Mouse (Mus musculus): ENCODE data around the gene Frs2.
A peak's percentile ranks its signal among the peaks of the same experiment; 100 is the strongest.

The Frs2 gene

DNA sequence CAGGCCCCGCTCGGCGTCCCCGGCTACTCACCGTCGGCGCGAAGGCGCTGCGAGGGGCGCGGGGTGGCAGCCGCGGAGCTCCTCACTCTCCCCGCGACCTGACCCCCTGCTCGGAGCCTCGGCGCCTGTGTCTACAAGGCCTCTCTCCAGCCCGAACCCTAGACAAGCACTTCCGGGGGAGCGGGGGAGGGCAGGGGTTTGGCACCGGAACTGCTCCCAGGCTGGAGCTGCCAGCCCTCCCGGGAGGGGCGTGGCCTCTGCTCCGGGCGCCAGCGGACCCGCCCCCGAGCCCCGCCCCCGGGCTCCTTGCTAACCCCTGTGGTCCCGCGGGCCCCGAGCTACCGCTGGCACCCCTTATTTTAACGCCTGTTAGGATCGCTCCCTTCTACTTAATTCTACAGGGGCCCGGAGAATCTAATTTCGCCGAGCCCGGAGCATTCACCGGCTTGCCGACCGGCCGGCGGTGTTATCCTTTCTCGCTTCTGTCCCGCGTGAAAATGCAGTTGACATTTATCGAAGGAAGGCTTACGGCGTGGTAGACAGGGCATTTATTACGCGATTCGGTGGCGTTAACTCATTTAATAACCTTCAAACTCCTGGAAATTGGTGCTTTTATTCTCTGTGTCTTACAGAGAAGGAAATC lies at the start of gene Frs2:
Gene Frs2, minus strand, starts transcription at position 174 of the 643 bp plus-strand sequence.
- peak; percentile 94 to 95 for DNase-seq

DNA sequence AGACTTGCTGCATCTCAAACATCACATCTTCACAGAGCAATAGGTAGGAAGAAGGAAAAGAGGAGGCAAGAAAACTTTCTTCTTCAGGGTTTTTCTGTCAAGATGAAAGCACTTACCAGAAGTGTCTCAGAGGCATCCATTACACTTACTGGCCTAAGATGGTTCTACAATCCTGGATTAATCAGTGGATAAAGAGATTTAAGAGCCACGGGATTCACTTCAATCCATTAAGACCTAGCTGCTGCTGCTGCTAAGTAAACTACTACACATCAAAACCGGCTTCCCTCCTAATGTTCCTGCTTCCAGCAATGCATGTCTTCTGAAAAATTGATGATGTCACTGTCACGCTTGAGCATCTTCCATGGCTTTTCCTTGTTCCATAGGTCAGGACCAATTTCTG lies 48.4 kb upstream of the Frs2 start:
- DNase-seq = no peak

DNA sequence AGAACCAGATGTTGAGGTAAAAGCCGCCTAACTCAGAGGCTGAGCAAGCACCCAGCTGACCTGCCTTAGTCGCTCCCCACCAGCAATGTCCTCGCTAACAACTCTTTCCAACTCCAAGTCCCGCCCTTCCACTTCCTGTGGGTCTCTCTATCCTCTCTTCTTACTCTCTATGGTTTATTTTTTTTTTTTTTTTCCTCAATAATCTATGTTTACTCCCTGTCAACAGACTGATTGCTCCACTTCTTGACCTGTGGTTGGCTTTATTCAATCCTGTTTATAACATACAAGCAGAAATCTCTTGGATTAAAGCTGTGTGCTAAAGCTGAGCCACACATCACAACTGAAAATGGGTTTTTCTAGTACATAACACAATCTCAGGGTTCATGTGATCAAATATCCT lies 47.4 kb upstream of the Frs2 start:
- no peak for DNase-seq

DNA sequence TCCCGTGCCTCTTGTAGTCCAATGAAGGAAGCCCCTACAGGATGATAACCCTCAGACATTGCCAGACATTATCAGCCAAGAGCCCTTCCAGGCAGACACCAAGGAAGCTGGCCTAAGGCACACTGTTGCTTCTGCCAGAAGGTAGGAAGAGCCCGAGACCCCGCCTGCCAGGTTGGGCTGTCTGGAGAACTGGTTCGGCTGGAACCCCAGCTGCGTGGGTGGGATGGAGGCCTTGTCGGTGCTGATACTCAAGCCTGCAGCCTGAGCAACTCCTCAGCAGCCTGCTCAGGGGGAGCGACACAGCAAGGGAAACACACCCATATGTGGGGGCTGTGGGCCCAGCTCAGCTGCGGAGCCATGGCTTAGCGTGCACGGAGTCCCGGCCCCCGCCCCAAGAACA lies 46.7 kb upstream of the Frs2 start:
- no peak for DNase-seq

DNA sequence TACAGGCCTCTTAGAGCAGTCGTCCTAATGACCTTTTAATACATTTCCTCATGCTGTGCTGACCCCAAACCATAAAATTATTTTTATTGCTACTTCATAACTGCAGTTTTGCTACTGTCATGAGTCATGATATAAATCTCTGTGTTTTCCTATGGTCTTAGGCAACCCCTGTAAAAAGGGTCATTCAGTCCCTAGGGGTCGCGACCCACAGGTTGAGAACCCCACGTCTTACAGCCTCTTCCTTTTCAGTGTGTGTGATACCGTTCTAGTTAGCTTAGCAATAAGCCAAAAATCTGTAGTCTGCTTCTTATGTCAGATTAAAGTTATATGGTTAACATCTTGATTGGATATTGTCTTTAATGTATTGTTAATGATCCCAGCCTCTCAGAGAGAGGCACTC lies 45.0 kb upstream of the Frs2 start:
- no peak for DNase-seq

DNA sequence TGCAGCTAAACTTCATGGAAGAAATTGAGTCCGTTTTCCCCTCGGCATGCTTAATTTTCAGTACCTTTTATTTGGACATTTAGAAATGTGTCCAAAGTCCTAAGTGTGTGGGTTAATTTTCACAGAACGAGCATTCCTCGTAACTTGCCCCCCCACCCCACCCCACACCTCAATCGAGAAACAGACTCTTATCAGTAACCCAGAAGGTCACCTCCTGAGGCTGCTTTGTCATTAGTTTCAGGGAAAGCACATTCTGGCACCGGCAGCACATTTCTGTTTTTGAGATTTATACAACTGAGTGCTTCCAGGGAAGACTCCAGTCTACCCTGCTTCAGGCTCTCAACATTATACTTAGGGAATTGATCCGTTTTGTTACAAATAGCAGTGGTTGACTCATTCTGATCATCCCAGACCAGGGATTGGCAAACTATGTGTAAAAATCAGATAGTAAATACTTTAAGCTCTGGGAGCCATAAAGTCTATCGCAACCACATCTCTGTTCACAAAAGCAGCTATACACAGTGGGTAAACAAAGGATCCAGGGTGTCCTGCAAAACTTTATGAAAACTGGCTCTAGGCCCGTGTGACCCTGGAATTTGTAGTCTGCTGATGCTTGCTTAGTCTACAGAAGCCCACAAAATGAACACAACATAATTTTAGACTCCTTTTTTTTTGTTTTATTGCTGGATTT lies 37.2 kb upstream of the Frs2 start:
- no peak for DNase-seq

DNA sequence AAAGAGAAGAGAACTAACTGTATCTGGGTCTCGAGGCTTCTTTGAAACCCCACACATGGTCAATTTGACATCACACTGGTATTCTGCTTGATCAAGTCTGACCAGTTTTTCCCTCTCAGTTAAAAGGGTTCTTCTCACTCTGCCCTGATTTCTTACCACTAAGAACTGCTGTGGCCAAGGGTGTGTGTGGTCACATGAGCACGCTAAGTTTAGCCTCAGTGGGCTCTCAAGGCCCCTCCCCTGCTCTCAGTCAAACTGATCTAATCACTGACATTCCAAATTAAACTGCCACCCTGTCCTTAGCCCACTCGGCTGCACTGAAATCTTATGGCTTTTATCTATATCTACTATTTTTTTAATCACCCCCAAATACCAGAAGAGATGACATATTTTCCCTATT lies 32.8 kb upstream of the Frs2 start:
- DNase-seq = no peak

DNA sequence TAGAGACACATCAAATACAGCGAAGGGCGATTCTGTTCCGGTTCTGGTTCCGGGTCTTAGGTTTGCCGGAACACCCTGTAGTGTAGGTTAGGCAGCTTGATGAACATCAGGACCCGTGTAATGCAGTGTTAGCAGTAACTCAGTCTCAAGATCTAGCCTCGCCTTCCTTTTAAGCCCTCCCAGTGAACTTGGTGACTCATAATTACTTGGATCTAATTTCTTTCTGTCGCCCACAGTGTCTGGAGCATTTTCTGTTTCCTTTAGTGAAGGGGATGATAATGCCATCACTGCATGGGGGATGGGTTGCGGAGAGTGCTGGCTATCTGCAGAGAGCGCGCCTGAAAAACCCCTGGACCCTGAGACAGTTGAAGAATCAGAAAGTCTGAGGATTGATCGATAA lies 26.3 kb upstream of the Frs2 start:
- DNase-seq = no peak

DNA sequence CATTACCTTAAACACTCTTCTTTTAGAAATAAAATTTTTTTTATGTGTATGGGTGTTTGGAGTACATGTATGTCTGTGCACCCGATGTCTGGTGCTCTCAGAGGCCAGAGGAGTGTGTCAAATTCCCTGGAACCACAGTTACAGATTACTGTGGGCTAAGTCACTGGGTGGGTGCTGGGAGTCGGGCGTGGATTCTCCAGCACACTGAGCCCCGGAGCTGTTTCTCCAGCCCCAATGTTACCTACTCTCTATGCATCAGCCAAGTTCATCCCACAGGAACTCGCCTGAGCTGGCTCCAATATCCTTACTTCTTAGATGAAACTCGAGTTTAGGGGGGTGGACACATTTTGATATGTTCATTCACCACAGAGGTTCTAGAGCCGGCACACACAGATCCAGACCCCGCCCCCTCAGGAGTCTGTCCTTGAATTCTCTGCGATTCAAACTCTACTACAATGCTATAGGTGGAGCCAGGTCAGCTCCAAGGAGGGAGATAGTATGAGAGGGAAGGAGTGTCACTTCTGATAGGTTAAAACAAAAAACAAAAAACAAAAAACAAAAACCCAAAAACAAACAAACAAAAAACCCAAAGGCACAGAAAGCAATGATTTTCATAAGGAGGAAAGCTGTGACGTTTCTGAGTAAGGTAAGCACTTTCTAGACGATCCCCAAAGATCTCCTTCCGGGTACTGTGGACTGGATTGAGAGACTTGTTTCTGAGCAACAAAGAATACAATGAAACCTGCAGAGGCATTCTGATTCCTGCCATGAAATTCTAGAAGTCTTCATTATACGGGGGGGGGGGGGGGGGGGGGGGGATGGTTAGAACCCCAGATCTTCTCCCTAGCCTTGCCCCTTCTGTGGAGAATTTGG lies 25.5 kb upstream of the Frs2 start:
- DNase-seq = no peak

DNA sequence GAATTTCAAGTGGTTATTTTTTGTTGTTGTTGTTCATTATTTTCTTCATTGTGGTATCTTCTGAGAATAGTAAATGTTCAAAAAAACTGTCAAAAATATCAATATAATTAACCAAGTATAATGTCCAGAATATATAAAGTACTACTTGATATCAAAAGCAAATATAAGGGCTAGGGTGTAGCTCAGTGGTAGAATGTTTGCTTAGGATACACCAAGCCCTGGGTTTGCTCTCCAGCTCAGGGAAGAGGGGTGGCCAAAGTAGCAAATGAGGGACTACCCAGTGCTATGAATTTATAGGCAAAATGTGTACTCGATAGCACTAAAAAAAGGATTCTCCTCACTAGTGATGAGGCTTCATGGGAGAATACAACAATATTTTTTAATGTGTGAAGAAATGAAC lies 24.8 kb upstream of the Frs2 start:
- no peak for DNase-seq

DNA sequence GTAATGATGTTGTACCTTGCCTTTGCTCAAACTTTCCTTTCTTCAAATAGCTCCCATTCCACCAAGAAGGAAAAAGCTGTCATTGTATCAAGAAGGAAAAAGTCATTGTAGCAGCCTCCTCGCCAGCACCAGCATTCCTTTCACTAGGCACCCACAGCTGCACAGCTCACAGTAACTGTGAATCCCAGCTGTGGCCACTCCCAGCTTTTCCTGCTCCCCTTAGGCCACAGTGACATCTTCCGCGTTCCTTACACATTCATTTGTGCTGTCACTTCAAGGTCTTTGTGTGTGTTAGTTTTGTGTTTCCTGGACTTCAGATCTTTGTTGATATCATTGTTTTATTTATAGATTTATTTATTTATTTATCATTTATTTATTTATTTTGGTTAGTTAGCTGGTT lies 23.7 kb upstream of the Frs2 start:
- no peak for DNase-seq

DNA sequence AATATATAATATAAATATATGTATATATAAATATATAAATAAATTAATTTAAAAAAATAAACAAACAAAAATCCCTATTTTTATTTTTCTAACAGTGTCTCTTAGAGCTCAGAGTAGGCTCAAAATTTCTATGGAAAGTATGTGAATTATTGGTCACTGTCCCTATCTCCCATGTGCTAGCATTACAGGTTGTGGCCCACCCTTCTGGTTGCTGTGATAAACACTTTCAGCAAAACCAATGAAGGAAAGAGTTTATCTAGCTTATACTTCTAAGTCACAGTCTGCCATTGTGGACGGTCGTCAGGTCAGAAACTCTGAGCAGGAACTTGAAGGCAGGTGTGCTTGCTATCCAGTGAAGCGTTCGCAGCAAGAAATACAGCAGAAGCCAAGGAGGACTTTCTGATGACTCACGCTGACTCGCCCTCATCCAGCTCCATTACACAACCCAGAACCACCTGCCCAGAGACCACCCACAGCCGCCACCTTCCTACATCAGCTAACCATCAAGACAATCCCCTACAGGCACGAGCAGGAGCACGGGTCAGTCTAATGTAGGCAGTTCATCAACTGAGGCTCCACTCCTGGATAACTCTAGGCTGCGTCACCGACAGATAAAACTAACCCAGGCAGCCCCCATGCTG lies 18.6 kb upstream of the Frs2 start:
- DNase-seq = no peak

DNA sequence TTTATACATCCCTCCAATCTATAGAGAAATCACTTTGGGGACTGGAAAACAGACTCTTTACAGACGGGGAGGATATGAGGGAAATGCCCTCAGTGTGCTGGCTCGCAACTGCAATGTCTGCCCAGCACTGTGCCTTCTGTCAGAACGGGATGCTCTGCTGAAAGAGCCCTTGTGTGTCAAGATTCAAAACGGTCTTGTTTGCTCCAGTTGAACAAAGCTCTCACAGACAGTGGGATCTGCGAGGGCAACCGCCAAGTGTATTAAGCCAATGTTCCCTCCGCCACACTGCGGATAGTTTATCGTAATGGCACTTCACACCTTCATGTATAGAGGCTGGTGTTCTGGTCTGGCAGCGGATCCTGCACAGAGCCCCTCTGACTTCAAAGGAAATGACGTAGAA lies 14.3 kb upstream of the Frs2 start:
- DNase-seq = no peak

DNA sequence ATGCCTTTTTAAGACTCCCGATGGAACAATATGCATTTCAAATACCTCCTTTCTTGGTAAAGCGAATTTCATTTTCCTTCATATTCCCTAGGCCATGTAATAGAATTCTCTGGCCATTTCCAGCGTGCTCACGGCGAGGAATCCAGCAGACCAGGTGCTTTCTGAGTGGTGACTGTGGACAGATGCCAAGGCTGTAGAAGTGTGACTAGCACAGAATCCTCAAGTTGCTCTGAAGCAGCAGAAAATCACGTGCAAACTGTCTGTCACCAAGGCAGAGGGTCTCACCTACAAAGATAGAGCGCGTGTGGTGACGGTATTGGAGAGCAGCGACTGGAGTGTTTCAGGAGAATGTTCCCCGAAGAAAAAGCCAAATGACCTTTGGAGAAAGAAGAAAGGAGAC lies 11.8 kb upstream of the Frs2 start:
- DNase-seq = no peak

DNA sequence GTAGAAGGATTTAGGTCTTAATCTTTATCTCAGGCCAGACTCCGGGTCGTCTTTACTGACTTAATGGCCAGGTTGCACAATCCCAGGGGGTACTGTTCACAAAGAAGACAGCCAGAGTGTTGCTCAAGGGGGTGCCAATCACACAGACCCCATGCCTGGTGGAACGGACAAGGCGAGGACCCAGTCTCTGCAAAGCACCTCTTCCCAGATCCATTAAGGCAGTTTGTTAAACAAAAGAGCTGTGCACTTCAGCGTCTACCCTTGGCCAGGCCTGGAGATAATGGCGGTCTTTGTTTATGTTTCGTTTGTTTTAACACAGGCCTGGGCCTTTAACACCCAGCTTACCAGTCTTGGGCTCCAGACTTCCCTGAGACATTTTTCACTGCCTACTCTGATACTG lies 3.9 kb upstream of the Frs2 start:
- no peak for DNase-seq

DNA sequence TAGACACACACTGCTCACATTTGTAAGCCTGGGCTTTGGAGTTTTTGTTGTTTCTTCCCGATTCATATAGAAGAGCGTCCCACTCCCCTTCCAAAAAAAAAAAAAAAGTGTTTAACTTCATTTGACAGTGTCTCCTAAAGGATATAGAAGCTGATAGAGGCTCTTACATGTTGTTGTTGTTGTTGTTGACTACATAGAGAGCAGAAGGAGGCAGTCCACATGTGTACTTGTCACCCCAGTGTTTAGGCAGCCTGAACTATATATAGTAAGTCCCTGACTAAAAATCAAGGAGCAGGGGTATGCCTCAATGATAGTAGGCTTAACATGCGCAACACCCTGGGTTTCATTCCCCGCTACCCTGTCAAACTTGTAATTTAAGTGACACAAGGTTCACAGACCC lies 3.3 kb upstream of the Frs2 start:
- DNase-seq = no peak

DNA sequence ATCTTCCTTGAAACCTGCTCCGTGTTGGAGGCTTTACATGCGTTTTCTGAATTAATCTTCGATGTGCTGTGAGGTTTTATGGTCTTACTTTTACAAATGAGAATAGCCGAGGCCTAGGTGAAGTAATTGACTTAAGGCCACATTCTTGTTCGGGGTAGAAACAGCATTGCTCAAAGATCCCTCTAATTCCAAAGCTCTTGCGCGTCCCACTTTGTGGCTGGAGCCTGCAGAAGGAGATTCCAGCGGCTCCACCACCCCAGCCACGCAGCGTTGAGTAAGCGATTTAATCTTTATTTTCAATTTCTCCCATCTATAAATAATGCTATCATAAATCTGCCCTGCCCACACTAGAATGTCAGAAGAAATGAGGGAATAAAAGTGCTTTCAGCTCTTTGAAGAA lies 2.9 kb upstream of the Frs2 start:
- no peak for DNase-seq

DNA sequence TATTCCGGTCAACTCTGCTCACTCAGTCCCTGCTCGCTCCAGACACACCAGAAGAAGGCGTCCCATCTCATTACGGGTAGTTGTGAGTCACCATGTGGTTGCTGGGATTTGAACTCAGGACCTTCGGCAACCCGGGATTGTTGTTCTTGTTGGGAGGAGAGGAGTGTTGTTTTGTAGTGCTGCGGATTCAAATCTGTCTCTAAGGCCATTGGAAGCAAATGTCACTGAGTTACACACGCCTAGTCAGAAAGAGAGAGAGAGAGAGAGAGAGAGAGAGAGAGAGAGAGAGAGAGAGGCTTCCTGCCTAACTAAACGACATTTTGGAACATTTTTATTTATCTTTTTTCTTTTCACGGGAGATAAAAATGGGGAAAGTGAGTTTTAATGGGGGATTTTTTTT lies 2.4 kb upstream of the Frs2 start:
- DNase-seq = no peak

DNA sequence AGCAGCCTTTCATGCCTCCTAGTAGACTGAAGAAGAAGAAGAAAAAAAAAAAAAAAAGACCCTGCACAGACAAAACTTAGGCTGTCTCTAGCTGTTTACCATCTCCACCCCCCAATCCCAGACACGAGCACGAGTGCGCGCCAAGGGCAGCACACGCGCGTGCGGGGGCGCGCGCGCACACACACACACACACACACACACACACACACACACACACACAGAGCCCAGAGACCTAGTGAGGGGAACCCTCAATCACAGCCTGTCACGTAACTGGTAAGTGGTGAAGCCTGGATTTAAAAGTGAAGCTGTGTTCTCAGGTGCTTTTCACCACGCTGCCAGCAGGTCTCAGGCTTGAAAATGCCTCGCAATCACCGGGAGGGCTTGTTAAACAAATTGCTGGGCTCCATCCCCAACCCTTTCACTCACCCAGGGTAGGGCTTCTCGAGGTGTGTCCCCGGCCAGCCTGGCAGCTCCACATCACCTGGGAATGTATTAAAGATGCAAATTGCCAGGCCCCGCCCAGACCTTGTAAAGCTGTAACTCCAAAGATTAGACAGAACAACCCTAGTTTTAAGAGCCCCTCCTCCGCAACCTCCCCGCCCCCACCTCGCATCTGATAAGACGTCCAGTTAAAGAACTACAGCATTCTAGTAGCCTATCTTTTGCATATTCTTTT lies 1.7 kb upstream of the Frs2 start:
- peak; percentile 49 to 56 for DNase-seq

DNA sequence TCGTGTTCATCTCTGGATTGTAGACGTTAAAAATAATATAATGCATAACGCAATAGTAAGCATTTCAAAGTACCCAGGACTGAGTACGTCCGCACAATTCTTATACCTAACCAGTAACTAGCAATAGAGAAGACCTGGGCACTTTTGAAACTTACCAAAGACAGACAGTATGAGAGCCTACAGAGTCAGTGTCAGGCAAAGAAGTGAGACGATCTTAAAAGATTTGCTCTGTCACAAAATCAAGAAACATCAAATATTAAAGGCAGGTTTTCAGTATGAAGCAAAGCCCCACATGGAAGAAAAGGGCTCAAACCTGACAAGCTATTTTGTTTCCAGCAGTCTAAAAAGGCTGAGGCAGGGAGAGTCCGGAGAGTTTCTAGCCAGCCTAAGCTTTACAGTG lies 907 bp upstream of the Frs2 start:
- no peak for DNase-seq

DNA sequence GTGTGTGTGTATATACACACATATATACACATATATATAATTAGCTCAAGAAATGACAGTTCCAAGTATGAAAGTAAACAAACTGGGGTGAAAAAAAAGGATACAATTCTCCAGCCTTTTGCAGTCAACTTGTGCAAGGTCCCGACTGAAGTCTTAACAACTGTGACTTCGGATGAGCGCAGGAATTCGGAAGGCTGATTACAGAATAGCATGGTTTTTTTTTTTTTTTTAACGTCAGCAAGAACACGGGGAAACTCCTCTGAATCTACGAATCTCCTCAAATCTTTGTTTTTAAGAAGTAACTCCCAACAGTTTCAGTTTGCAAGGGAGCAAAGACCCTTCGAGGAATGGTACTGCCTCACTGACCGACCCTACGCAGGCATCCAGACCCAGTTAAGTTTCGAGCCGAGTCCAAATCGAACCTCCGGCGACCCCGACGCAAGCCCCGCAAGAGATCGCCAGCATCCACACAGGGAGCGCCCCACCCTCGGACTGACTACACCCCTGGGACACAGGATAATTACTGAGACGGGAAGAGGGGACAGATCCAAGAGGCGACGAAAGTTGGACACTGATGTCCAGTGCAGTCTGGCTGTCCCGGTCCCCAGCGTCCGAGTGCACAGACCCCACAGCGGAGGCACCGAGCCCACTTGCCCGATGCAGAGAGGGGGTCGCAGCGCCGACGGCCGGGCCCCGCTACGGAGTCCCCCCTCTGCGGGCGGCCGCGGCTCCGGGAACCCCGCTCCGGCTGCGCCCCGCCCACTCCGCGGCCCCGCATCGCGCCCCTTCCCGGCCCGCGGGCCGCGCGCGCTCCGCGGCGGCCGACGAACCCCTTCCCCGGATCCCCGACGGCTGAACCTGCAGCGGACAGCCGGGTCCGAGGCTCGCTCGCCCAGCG lies 622 bp downstream of the Frs2 start:
- no peak for DNase-seq

DNA sequence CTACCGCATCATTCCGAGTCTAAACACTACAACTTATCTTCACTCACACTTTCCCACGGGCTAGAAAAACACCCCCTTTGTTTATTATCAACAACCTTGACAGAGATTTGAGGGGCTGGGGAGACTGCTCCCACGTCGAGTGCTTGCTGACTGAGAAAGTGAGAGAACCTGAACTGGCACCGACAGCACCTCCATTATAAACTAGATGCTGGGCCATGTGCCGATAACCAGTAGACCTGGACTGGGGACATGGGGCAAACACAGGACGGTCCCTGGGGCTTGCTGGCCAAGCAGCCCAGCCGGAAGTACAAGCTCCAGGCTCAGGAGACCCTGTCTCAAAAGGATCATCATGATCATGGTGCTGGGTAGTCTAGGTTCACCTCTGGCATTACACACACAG lies 1.9 kb downstream of the Frs2 start:
- DNase-seq = peak in 1 of 2 experiments; percentile 3
